Mouse (Mus musculus): ENCODE data around the gene Fggy.

- TF ChIP-seq CTCF (IDR thresholded peaks at IDR 0.05; ENCODE audit: low read depth) (no peak), EP300 (IDR thresholded peaks at IDR 0.05; ENCODE audit: low read depth) (no peak)
Observed at GRCm38 (mm10) chr4:95875896-95876295, 318.6 kb downstream of the Fggy start.

Measured in liver, embryonic 14.5 days (tissue).